Mouse (Mus musculus) cerebellum, postnatal 36 days (tissue): ENCODE measurements around the gene Zfp873.
"Not testable (repeated sequence)": the region's sequence is repeated elsewhere in the genome, so short reads cannot be mapped to it uniquely, and the experiment has no call there.

Experiments
- DNase-seq, 2 experiments: peaks; one replicate each; pipeline ENCODE4 v3.0.0; 2021 to 2022; ENCODE audit warnings: mixed read lengths in 2 of 2

The Zfp873 gene

GRCm38 (mm10) chr10:82047597-82048459 lies at the start of gene Zfp873:
Gene Zfp873, plus strand, starts transcription at chr10:82048123.
- DNase-seq, result peak; percentile 91 to 92

- not testable (repeated sequence) for DNase-seq
Measured at GRCm38 (mm10) chr10:82003209-82003608, 44.7 kb upstream of the Zfp873 start.

DNA sequence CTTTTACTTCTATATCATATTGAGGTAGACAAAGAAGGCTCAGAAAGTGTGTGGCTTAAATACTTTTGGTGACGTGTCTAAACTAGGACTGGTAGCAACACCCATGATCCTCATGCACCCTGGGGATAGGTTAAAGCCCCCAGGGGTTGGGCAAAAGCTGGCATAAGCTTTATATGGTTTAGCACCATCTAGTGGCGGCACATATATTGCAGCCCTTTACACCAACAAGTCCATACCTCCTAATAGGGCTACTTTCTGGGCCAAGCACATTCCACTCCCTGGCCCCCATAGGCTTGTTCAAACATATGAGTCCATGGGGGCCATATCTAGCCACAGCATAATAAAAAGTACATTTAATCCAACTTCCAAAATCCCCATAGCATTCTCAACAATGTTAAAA lies 43.1 kb upstream of the Zfp873 start:
- DNase-seq, result not testable (repeated sequence)

DNA sequence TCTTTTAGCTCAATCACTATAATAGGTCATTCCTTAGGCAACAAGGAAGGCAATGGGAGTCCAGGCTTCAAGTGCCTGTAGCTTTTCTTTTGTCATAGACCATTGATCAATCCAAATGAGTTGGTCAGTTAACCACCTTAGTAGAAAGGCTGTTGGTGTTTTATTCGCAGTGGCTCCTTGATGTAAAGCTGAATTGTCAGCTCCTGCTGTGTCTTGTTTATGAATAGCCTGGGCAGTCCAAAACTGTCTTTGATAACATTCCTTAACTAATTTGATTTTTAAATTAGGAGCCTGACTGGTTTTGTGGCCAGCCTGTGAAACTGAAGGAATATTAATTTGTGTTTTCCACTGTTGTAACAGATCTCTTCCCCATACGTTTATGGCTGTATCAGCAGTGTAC lies 5.7 kb upstream of the Zfp873 start:
- no peak for DNase-seq

DNA sequence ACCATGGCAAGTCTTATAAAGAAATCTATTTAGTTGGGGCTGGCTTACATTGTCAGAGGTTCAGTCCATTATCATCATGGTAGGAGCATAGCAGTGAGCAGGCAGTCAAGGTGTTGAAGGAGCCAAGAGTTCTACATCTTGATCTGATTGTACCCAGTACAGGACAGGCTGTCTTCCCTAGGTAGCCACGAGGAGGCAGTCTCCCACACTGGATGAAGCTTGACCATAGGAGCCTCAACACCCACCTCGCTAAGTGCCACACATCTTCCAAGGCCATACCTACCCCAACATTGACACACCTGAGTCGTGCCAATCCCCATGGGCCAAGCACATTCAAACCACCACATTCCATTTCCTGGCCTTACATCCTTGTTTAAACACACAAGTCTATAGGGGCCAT lies 1.3 kb upstream of the Zfp873 start:
- no peak for DNase-seq

- DNase-seq, result not testable (repeated sequence)
Measured at GRCm38 (mm10) chr10:82048460-82048804, 509 bp downstream of the Zfp873 start.

- peak; percentile 72 to 81 for DNase-seq
Measured at GRCm38 (mm10) chr10:82082728-82083621, 35.1 kb downstream of the Zfp873 start, which contains the start of gene BC024063. Gene BC024063, plus strand, starts transcription at chr10:82083353.

- not testable (repeated sequence) for DNase-seq
Measured at GRCm38 (mm10) chr10:82083622-82083971, 35.7 kb downstream of the Zfp873 start.
